Mouse (Mus musculus) lung, embryonic 15.5 days (tissue): ENCODE results near the gene Kcnmb4. TPM values are rescaled to one million over a fixed set of nuclear protein-coding genes. Genes with fewer than 3 reads are reported as not detected.

Experiments used
- ATAC-seq: fragments of 200-750 bp; cut with Nextera tagmentation; 2 replicates; pipeline ENCODE4 v1.8.0; 2017; ENCODE audit warnings: moderate number of reproducible peaks, borderline replicate concordance; ENCODE audit not compliant: low FRiP score, low TSS enrichment; ENCODE audit errors: extremely low read depth
- H3K27ac ChIP-seq: fragments of 300-500 bp; sonication (generic); 2 replicates; pipeline ENCODE4 v1.5.1; 2015; ENCODE audit warnings: moderate library complexity, mild to moderate bottlenecking, inconsistent platforms
- H3K27me3 ChIP-seq: fragments of 300-500 bp; sonication (generic); 2 replicates; pipeline ENCODE4 v1.6.1; 2015; ENCODE audit warnings: inconsistent platforms
- H3K36me3 ChIP-seq: fragments of 300-500 bp; sonication (generic); 2 replicates; pipeline ENCODE4 v1.6.1; 2015; ENCODE audit warnings: inconsistent platforms
- H3K4me1 ChIP-seq: fragments of 300-500 bp; sonication (generic); 2 replicates; pipeline ENCODE4 v1.6.1; 2015; ENCODE audit warnings: inconsistent platforms
- H3K4me2 ChIP-seq: fragments of 300-500 bp; sonication (generic); 2 replicates; pipeline ENCODE4 v1.6.1; 2015; ENCODE audit warnings: inconsistent platforms, mild to moderate bottlenecking, moderate library complexity
- H3K4me3 ChIP-seq: fragments of 300-500 bp; sonication (generic); 2 replicates; pipeline ENCODE4 v1.5.1; 2015; ENCODE audit warnings: mild to moderate bottlenecking, inconsistent platforms
- H3K9ac ChIP-seq: fragments of 300-500 bp; sonication (generic); 2 replicates; pipeline ENCODE4 v1.6.1; 2015; ENCODE audit warnings: inconsistent platforms
- H3K9me3 ChIP-seq: fragments of 300-500 bp; sonication (generic); 2 replicates; pipeline ENCODE4 v1.6.1; 2016; ENCODE audit warnings: inconsistent platforms
- WGBS: fragments of 180-500 bp; shearing (Covaris S2); methylation state at CpG from one replicate; pipeline ENCODE4 v1.1.7; 2015; 5-methylcytosine and 5-hydroxymethylcytosine counted together
- polyA plus RNA-seq: library from polyadenylated mRNA; unstranded; fragments of >200 nt; fragmentation: Nextera tagmentation; extraction: Ambion mirVana; gene quantifications from 2 replicates; pipeline ENCODE4 v1.2.1, GENCODE M21; 2015

The Kcnmb4 gene
- polyA plus RNA-seq, 1 experiment from 2014 or later = 3.7 TPM

DNA sequence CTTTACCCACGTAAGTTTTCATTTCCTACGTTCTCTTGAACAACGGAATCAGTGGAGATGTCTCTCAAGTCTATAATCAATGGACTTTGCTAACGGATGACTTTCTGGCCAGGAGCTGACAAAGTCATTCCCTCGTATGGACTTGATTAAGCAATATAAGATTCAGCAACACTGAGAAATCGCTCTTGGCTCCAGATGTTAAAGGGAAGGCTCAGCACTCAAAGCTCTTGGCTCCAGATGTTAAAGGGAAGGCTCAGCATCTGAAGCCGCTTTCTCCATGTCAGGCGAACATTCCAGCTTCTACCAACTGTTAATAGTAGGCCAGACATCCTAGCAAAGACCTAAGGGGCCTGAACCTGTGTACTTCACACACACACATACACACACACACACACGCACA, 26.5 kb downstream of the Kcnmb4 start:
- Histone ChIP-seq H3K4me2 (no peak overlapping the region), H3K36me3 (no peaks in the 10 kb centered on the region), H3K9ac (no peak overlapping the region), H3K4me1 (no peaks in the 10 kb centered on the region), H3K27me3 (no peaks in the 10 kb centered on the region), H3K4me3 (no peak overlapping the region), H3K27ac (no peak overlapping the region), H3K9me3 (no peaks in the 10 kb centered on the region)
- ATAC-seq = no peak
- 83% methylated on average over 9 of the region's 9 CpGs for WGBS

DNA sequence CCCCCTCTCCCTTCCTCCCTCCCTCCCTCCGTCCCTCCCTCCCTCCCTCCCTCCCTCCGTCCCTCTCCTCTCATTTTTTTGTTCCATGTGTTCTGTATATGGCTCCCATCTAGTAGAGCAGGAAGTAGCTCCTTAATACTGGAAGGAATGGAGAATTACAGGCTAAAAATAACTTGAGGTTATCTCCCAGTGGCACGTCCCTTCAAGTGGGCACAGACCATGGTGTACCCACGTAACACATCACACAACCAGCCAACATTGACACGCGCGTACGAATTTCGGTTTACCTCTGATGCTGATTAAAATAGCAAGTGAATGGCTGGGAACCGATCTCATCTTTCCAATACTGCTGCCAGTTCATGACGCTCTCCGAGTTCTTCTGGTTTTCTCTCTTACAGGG, 27.6 kb downstream of the Kcnmb4 start:
- H3K9me3 ChIP-seq = no peaks in the 10 kb centered on the region
- 88% methylated on average over 10 of the region's 12 CpGs for WGBS
- H3K27ac ChIP-seq = no peak overlapping the region
- H3K9ac ChIP-seq = no peak overlapping the region
- no peaks in the 10 kb centered on the region for H3K36me3 ChIP-seq
- no peak overlapping the region for H3K4me2 ChIP-seq
- H3K4me1 ChIP-seq = no peaks in the 10 kb centered on the region
- H3K4me3 ChIP-seq = no peak overlapping the region
- no peaks in the 10 kb centered on the region for H3K27me3 ChIP-seq
- ATAC-seq = no peak

DNA sequence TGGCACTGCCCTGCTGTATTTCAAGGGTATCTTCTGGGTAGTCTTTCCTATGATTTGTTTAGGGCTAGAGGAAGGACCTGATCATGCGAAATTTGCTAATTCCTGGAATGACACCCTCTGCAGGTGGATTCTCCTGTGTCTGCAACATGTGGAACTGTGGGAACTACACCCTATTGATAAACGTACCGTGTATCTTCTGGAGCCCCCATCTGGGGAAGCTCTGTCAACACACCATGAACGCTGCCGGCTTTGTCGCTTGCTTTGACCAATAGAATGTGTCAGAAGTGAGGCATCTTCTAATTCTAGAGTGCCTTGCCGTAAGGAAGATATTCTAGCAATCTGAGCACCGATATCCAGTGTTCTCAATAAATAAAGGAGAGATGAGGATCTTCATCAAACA, 28.9 kb downstream of the Kcnmb4 start:
- Histone ChIP-seq H3K9ac (no peak overlapping the region), H3K4me1 (no peaks in the 10 kb centered on the region), H3K27ac (no peak overlapping the region), H3K36me3 (no peaks in the 10 kb centered on the region), H3K9me3 (no peaks in the 10 kb centered on the region), H3K4me3 (no peak overlapping the region), H3K4me2 (no peak overlapping the region), H3K27me3 (no peaks in the 10 kb centered on the region)
- 85% methylated on average over 8 of the region's 8 CpGs for WGBS
- ATAC-seq = no peak

DNA sequence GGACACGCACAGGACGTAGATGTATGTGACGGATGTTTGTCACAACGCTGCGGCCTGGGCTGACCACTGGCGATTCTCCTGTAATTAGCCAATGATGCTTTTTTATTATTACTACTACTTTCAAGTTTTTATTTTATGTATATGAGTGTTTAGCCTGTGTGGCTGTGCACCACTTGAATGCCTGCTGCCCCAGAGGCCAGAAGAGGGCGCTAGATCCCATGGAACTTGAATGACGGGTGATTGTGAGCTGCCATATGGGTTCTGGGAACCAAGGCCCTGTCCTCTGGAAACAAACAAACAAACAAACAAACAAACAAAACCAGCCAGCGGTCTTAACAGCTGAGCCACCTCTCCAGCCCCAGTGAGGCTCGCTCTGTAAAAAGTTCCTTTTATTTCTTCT, 29.3 kb downstream of the Kcnmb4 start:
- H3K27me3 ChIP-seq = no peaks in the 10 kb centered on the region
- H3K27ac ChIP-seq = no peak overlapping the region
- H3K4me1 ChIP-seq = no peaks in the 10 kb centered on the region
- H3K9ac ChIP-seq = no peak overlapping the region
- no peaks in the 10 kb centered on the region for H3K9me3 ChIP-seq
- no peak for ATAC-seq
- 90% methylated on average over 10 of the region's 10 CpGs for WGBS
- H3K36me3 ChIP-seq = no peaks in the 10 kb centered on the region
- no peak overlapping the region for H3K4me2 ChIP-seq
- H3K4me3 ChIP-seq = no peak overlapping the region

DNA sequence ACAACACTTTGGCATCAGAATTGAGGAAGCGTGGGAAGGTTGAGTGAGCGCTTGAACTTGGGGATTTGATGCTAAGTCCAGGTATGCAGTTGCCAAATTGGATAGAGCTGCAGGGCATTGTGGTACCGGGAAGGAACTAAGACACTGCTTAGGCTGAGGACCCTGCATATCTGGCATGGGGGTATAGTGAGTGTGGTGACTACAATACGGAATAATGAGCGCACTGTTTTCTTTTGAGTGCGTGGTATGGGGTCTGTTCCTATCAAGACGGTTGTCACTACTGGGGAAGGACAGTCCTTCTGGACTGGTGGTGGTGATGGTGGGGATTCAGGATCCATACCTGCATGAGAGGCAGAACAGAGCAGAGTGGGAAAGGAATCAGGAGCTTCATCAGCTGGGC, 32.7 kb downstream of the Kcnmb4 start:
- 84% methylated on average over 7 of the region's 7 CpGs for WGBS
- no peaks in the 10 kb centered on the region for H3K36me3 ChIP-seq
- H3K4me1 ChIP-seq = no peaks in the 10 kb centered on the region
- H3K9ac ChIP-seq = no peak overlapping the region
- H3K4me2 ChIP-seq = no peak overlapping the region
- no peak overlapping the region for H3K27ac ChIP-seq
- H3K9me3 ChIP-seq = no peaks in the 10 kb centered on the region; the same call in 1 of the 2 replicates
- H3K27me3 ChIP-seq = no peaks in the 10 kb centered on the region
- no peak for ATAC-seq
- H3K4me3 ChIP-seq = no peak overlapping the region

DNA sequence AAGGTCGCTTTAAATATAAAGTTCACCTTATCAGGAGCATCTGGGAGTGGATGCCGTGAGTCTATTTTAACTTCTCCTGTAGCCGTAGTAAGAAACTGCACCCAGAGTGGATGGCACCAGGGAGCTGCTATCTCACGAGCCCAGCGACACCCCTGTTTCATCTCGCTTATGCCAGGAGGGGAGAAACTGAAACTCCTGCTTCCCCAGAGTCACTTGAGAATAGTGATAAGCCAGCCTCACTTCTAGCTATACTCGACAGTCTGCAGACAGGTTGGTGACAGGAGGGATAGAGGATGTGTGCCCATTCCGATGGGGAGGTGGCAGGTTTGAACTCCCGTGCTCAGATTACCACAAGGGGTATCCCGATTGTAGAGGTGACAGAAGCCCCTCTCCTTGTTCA, 33.6 kb downstream of the Kcnmb4 start:
- Histone ChIP-seq H3K9ac (no peak overlapping the region), H3K27me3 (no peaks in the 10 kb centered on the region), H3K9me3 (no peaks in the 10 kb centered on the region; the same call in 1 of the 2 replicates), H3K4me2 (no peak overlapping the region), H3K4me3 (no peak overlapping the region), H3K4me1 (no peaks in the 10 kb centered on the region), H3K27ac (no peak overlapping the region), H3K36me3 (no peaks in the 10 kb centered on the region)
- 74% methylated on average over 10 of the region's 10 CpGs for WGBS
- no peak for ATAC-seq

DNA sequence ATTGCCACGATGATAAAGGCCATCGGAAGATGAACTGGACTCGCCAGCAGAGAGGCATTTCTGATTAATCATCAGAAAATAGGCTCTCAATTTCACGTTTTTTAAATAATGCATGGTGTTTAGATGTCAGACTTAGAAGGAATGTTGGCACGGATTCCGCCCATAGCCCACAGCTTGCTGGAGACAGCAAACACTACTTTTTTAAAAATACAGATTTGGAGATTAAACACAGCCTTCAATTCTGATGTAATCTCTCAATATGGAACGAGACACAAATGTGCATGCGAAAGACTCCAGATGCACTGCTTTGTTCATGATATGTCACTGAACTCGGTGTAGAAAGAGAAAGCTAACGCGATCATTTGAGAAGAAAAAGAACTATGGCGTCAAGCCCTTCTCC, 38.2 kb downstream of the Kcnmb4 start:
- Histone ChIP-seq H3K9me3 (no peaks in the 10 kb centered on the region; the same call in 1 of the 2 replicates), H3K27me3 (no peaks in the 10 kb centered on the region), H3K4me1 (no peaks in the 10 kb centered on the region), H3K4me2 (no peak overlapping the region), H3K27ac (no peak overlapping the region), H3K4me3 (no peak overlapping the region), H3K9ac (no peak overlapping the region), H3K36me3 (no peaks in the 10 kb centered on the region)
- 69% methylated on average over 12 of the region's 12 CpGs for WGBS
- ATAC-seq = no peak

DNA sequence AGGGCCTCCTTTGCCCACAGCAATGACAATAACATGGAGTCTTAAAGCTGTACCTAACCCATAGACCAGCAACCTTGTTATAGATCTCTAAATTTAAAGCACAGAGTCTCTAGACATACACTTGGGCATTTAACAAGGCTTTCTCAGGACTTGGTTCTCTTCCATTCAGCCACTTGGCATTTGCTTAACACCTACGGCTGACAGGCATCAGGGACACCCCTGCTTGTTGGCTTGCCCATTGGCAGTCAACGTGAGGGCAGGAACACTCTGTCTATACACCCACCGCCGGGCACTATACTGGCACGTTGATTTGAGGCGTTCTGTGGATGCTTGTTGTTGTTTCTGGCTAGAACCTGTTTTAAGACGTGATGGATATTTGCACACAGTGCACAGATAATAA, 41.3 kb downstream of the Kcnmb4 start:
- no peak overlapping the region for H3K4me3 ChIP-seq
- ATAC-seq = no peak
- no peak overlapping the region for H3K27ac ChIP-seq
- no peaks in the 10 kb centered on the region for H3K36me3 ChIP-seq
- H3K9me3 ChIP-seq = no peaks in the 10 kb centered on the region
- no peaks in the 10 kb centered on the region for H3K4me1 ChIP-seq
- H3K27me3 ChIP-seq = no peaks in the 10 kb centered on the region
- H3K4me2 ChIP-seq = no peak overlapping the region
- H3K9ac ChIP-seq = no peak overlapping the region
- WGBS = 73% methylated on average over 7 of the region's 7 CpGs

DNA sequence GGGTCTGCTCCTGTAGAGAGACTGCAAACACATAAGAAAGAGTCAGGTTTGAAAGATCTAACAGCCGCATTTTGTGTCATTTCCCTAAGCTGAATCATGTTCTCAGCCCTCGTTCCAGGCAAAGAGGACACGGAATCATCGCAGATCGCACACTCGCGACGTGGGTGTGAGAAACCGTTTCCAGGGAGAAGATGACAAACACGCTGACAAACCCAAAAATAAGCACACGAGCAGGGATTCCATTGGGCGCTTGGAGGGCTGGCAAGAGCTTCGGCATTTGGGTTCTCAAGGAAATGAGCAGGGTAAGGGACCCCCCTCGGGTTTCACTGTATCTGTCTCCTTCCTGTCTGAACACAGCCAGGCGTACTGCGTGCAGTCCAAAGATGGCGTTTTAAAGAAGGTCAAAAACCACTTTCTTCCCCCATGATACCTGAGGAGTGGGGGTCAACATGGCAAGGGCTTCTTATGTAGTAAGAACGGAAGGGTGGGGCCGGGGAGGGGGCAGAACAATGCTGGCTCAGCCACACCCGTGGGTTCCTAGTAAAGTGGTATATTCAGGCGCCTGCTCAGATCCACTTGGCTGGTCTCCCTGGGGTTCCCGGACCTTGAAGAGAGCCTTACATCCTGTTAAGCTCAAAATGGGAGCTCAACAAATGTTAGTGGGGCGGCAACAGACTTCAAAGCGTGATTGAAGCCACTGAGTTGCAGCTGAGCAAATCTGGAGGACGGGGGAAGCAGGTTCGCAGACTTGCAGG, 45.5 kb downstream of the Kcnmb4 start:
- Histone ChIP-seq H3K27me3 (no peaks in the 10 kb centered on the region), H3K36me3 (no peaks in the 10 kb centered on the region), H3K4me1 (no peaks in the 10 kb centered on the region), H3K4me2 (no peak overlapping the region), H3K27ac (no peak overlapping the region), H3K4me3 (no peak overlapping the region), H3K9ac (no peak overlapping the region), H3K9me3 (no peaks in the 10 kb centered on the region)
- 88% methylated on average over 26 of the region's 26 CpGs for WGBS
- ATAC-seq = no peak

DNA sequence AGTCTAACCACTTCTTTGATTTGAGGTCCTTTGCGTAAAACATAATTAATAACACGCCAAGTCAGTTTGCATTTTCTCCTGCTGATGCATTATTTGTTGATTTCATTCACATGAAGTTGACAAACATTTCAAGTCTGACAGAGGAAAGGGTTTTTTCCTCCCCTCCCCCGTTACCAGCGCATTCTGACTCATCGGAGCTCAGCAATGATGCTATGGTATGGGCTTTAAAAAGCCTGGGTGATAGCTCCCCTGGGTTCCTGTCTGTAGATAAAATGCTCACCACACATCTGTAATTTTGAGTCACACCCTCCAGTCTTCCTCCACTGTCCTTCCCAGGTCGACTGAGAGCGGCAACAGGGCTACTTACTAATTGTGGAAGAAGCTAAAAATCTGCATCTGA, 47.5 kb downstream of the Kcnmb4 start:
- Histone ChIP-seq H3K36me3 (no peaks in the 10 kb centered on the region), H3K27ac (no peak overlapping the region), H3K9ac (no peak overlapping the region), H3K9me3 (no peaks in the 10 kb centered on the region), H3K4me1 (no peaks in the 10 kb centered on the region), H3K4me3 (no peak overlapping the region), H3K4me2 (no peak overlapping the region), H3K27me3 (no peaks in the 10 kb centered on the region)
- WGBS = 82% methylated on average over 7 of the region's 7 CpGs
- no peak for ATAC-seq

DNA sequence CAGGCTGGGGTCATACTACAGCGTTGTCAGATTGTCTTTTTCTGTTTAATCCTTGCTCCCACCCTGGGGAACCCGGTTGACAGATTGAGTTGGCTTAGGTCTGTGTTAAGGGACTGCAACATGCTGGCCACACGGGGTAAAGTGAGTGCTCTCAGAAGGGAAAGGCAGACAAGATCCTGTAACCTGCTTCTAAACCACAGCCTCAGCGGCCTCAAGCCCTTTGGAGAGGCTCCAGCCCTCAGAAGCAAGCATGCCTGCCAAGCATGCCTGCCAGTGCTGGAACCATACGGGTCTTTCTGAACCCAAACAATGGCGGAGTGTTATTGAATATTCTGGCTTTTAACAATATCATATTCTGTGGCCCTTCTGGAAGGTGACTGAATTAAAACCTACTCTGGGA, 48.8 kb downstream of the Kcnmb4 start:
- no peak for ATAC-seq
- Histone ChIP-seq H3K4me3 (no peak overlapping the region), H3K4me1 (no peaks in the 10 kb centered on the region), H3K27me3 (no peaks in the 10 kb centered on the region), H3K27ac (no peak overlapping the region), H3K9ac (no peak overlapping the region), H3K9me3 (no peaks in the 10 kb centered on the region), H3K4me2 (no peak overlapping the region), H3K36me3 (no peaks in the 10 kb centered on the region)
- 80% methylated on average over 6 of the region's 6 CpGs for WGBS

DNA sequence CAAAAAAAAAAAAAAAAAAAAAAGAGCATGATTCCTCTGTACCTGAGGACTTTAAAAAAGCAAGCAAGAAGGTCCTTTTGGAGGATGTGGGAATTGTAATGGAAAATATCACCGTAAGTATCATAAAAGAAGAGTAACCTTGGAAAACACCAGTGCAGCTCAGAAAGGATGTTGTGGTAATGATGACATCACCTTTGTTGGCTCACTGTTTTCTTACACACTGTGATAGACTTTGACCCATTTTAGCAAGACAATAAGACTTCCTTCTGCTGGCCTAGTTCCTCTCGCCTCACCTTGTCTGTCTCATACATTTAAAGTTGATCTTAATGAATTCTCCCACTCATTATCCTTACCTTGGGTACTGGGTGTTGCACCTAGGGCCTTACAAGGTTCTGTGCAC, 51.1 kb downstream of the Kcnmb4 start:
- Histone ChIP-seq H3K4me1 (no peaks in the 10 kb centered on the region), H3K9ac (no peak overlapping the region), H3K27ac (no peak overlapping the region), H3K27me3 (no peaks in the 10 kb centered on the region), H3K36me3 (no peaks in the 10 kb centered on the region), H3K4me3 (no peak overlapping the region), H3K9me3 (no peaks in the 10 kb centered on the region), H3K4me2 (no peak overlapping the region)
- 85% methylated on average over 2 of the region's 2 CpGs for WGBS
- ATAC-seq = no peak

DNA sequence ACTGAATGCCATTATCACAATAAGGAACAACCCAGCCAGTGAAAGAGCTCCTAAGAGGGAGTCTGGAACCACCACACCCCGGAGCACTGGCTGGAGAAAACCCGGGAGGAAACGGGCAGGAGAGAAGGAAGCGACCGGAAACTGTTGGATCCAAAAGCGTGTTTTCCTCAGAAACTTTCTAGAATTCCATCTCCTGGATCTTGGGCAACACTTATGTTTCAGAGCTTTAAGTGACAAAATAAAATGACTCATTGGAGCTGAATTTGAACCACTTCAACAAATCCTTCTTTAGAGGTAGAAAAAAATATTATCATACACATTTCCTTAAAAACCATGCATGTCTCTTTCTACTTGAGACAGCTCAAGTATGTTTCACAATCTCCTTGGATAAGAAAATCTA, 52.7 kb downstream of the Kcnmb4 start:
- H3K4me3 ChIP-seq = no peak overlapping the region
- 85% methylated on average over 6 of the region's 6 CpGs for WGBS
- no peak for ATAC-seq
- H3K4me2 ChIP-seq = no peak overlapping the region
- no peak overlapping the region for H3K9ac ChIP-seq
- no peaks in the 10 kb centered on the region for H3K36me3 ChIP-seq
- no peaks in the 10 kb centered on the region for H3K4me1 ChIP-seq
- H3K27me3 ChIP-seq = no peaks in the 10 kb centered on the region
- no peak overlapping the region for H3K27ac ChIP-seq
- H3K9me3 ChIP-seq = no peaks in the 10 kb centered on the region
